Mouse (Mus musculus) mesoderm, embryonic 11.5 days (tissue): ENCODE results near the gene Sry.

Source experiments
- DNase-seq: peaks from one replicate; pipeline ENCODE4 v3.0.0-alpha.2; 2012; ENCODE audit warnings: low read depth, low spot score

The Sry gene

DNA sequence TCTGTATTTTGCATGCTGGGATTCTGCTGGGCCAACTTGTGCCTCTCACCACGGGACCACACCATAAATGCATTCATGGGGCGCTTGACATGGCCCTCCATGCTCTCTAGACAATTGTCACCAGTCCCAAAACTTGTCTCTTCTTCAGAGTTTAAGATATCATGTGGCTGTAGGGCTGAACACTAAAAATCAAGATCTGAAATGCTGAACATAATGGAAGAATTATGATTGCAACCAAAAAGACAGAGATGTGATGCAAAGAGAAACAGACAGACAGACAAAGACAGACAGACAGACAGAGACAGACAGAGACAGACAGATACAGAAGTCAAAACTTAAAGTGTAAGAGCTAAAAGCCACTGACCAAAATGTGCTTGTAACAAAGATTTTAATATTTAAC lies at the start of gene Sry:
TSS of gene Sry (minus strand) at position 101 of the 400 bp plus-strand sequence.
- no peak for DNase-seq
